Mouse (Mus musculus) neural tube, embryonic 14.5 days (tissue): ENCODE measurements at regions not wholly inside any gene's neighbourhood (a gene's known extent, or its start where the extent isn't known, plus 50 kb on each side); places are given as distances from the start of the nearest gene placed in this dataset.
A peak's percentile ranks its signal among the peaks of the same experiment; 100 is the strongest.

Experiments used
- ATAC-seq: fragments of 200-750 bp; cut with Nextera tagmentation; 2 replicates; pipeline ENCODE4 v1.8.0; 2017; ENCODE audit warnings: low read depth, mild to moderate bottlenecking, moderate TSS enrichment, moderate library complexity
- H3K27ac ChIP-seq: fragments of 300-500 bp; sonication (generic); 2 replicates; pipeline ENCODE4 v1.5.1; 2014; ENCODE audit warnings: low read depth, mild to moderate bottlenecking, control low read depth, low read length, moderate library complexity, mixed read lengths
- H3K27me3 ChIP-seq: fragments of 300-500 bp; sonication (generic); 2 replicates; pipeline ENCODE4 v1.6.1; 2014; ENCODE audit warnings: low read length; ENCODE audit not compliant: control insufficient read depth, insufficient read depth
- H3K36me3 ChIP-seq: fragments of 300-500 bp; sonication (generic); 2 replicates; pipeline ENCODE4 v1.6.1; 2014; ENCODE audit warnings: low read length, mixed read lengths; ENCODE audit not compliant: control insufficient read depth, insufficient read depth
- H3K4me1 ChIP-seq: fragments of 300-500 bp; sonication (generic); 2 replicates; pipeline ENCODE4 v1.6.1; 2014; ENCODE audit warnings: low read length; ENCODE audit not compliant: control insufficient read depth, insufficient read depth
- H3K4me2 ChIP-seq: fragments of 300-500 bp; sonication (generic); 2 replicates; pipeline ENCODE4 v1.6.1; 2014; ENCODE audit warnings: mild to moderate bottlenecking, low read depth, low read length, control low read depth
- H3K4me3 ChIP-seq: fragments of 300-500 bp; sonication (generic); 2 replicates; pipeline ENCODE4 v1.5.1; 2014; ENCODE audit warnings: low read depth, low read length, control low read depth, mixed read lengths
- H3K9ac ChIP-seq: fragments of 300-500 bp; sonication (generic); replicated peaks from 2 replicates; pipeline ENCODE4 v1.6.1; 2014; ENCODE audit warnings: low read depth, mild to moderate bottlenecking, control low read depth, low read length, mixed read lengths
- H3K9me3 ChIP-seq: fragments of 300-500 bp; sonication (generic); 2 replicates; pipeline ENCODE4 v1.6.1; 2016; ENCODE audit warnings: low read length; ENCODE audit not compliant: control insufficient read depth
- WGBS: fragments of 180-500 bp; shearing (Covaris S2); extraction: QIAGEN DNeasy Blood & Tissue Kit; methylation state at CpG from one replicate; pipeline ENCODE4 v1.1.7; 2014; 5-methylcytosine and 5-hydroxymethylcytosine counted together

GRCm38 (mm10) chr1:88752332-88752731 lies 50.3 kb upstream of the Arl4c start:
- Histone ChIP-seq H3K9me3 (no peaks in the 10 kb centered on the region), H3K4me3 (no peak overlapping the region), H3K4me1 (peaks cover 6% of the 10 kb centered on the region; the same call in 1 of the 2 replicates), H3K36me3 (no peaks in the 10 kb centered on the region), H3K27me3 (no peaks in the 10 kb centered on the region), H3K9ac (no peak overlapping the region), H3K27ac (no peak overlapping the region), H3K4me2 (no peak overlapping the region)
- ATAC-seq = peak; percentile 60; the same call in 1 of the 2 replicates
- WGBS = 3% methylated on average over 5 of the region's 5 CpGs

- H3K27me3 ChIP-seq = no peaks in the 10 kb centered on the region
- no peaks in the 10 kb centered on the region for H3K36me3 ChIP-seq
- H3K4me2 ChIP-seq = no peak overlapping the region
- no peak; the same call in 1 of the 2 replicates for ATAC-seq
- no peak overlapping the region for H3K4me3 ChIP-seq
- no peaks in the 10 kb centered on the region for H3K9me3 ChIP-seq
- 69% methylated on average over 7 of the region's 7 CpGs for WGBS
- H3K4me1 ChIP-seq = peaks cover 6% of the 10 kb centered on the region; the same call in 1 of the 2 replicates
- H3K9ac ChIP-seq = no peak overlapping the region
- H3K27ac ChIP-seq = peak overlapping the region; percentile 58; the same call in 1 of the 2 replicates
Measured at GRCm38 (mm10) chr1:88756658-88757057, 54.6 kb upstream of the Arl4c start.

- Histone ChIP-seq H3K27ac (peak overlapping the region; percentile 58; the same call in 1 of the 2 replicates), H3K9me3 (no peaks in the 10 kb centered on the region), H3K36me3 (no peaks in the 10 kb centered on the region), H3K27me3 (no peaks in the 10 kb centered on the region), H3K4me1 (peaks cover 3% of the 10 kb centered on the region; the same call in 1 of the 2 replicates), H3K4me2 (no peak overlapping the region), H3K9ac (no peak overlapping the region), H3K4me3 (no peak overlapping the region)
- no peak; the same call in 1 of the 2 replicates for ATAC-seq
- WGBS = 34% methylated on average over 7 of the region's 7 CpGs
Measured at GRCm38 (mm10) chr1:88757162-88757561, 55.1 kb upstream of the Arl4c start.

GRCm38 (mm10) chr1:88757746-88758145 lies 55.7 kb upstream of the Arl4c start:
- 28% methylated on average over 3 of the region's 3 CpGs for WGBS
- H3K36me3 ChIP-seq = no peaks in the 10 kb centered on the region
- H3K9me3 ChIP-seq = no peaks in the 10 kb centered on the region
- H3K27me3 ChIP-seq = no peaks in the 10 kb centered on the region
- H3K9ac ChIP-seq = no peak overlapping the region
- no peak overlapping the region for H3K4me2 ChIP-seq
- peak overlapping the region; percentile 58; the same call in 1 of the 2 replicates for H3K27ac ChIP-seq
- H3K4me1 ChIP-seq = no peaks in the 10 kb centered on the region; the same call in 1 of the 2 replicates
- no peak for ATAC-seq
- H3K4me3 ChIP-seq = no peak overlapping the region

GRCm38 (mm10) chr1:88760643-88761042 lies 58.6 kb upstream of the Arl4c start:
- Histone ChIP-seq H3K27ac (no peak overlapping the region), H3K4me3 (no peak overlapping the region), H3K9ac (no peak overlapping the region), H3K36me3 (no peaks in the 10 kb centered on the region), H3K4me1 (no peaks in the 10 kb centered on the region; the same call in 1 of the 2 replicates), H3K9me3 (no peaks in the 10 kb centered on the region), H3K4me2 (no peak overlapping the region), H3K27me3 (no peaks in the 10 kb centered on the region)
- WGBS = 75% methylated on average over 11 of the region's 11 CpGs
- ATAC-seq = no peak

- Histone ChIP-seq H3K9me3 (no peaks in the 10 kb centered on the region), H3K4me2 (no peak overlapping the region), H3K36me3 (no peaks in the 10 kb centered on the region), H3K27ac (no peak overlapping the region), H3K27me3 (no peaks in the 10 kb centered on the region), H3K9ac (no peak overlapping the region), H3K4me1 (no peaks in the 10 kb centered on the region; the same call in 1 of the 2 replicates), H3K4me3 (no peak overlapping the region)
- WGBS = 78% methylated on average over 6 of the region's 6 CpGs
- ATAC-seq = no peak
Measured at GRCm38 (mm10) chr1:88761121-88761520, 59.1 kb upstream of the Arl4c start.

- 49% methylated on average over 6 of the region's 6 CpGs for WGBS
- ATAC-seq = no peak
- H3K9me3 ChIP-seq = no peaks in the 10 kb centered on the region
- H3K27ac ChIP-seq = no peak overlapping the region
- no peaks in the 10 kb centered on the region for H3K27me3 ChIP-seq
- no peak overlapping the region for H3K4me3 ChIP-seq
- H3K4me1 ChIP-seq = no peaks in the 10 kb centered on the region
- no peak overlapping the region for H3K9ac ChIP-seq
- no peak overlapping the region for H3K4me2 ChIP-seq
- H3K36me3 ChIP-seq = no peaks in the 10 kb centered on the region
Measured at GRCm38 (mm10) chr1:88763725-88764364, 61.8 kb upstream of the Arl4c start.

- no peaks in the 10 kb centered on the region for H3K4me1 ChIP-seq
- WGBS = 100% methylated on average over 1 of the region's 1 CpGs
- H3K36me3 ChIP-seq = no peaks in the 10 kb centered on the region
- no peaks in the 10 kb centered on the region for H3K27me3 ChIP-seq
- no peak overlapping the region for H3K4me2 ChIP-seq
- H3K27ac ChIP-seq = no peak overlapping the region
- ATAC-seq = no peak
- H3K4me3 ChIP-seq = no peak overlapping the region
- no peak overlapping the region for H3K9ac ChIP-seq
- H3K9me3 ChIP-seq = no peaks in the 10 kb centered on the region
Measured at GRCm38 (mm10) chr1:88764478-88764877, 62.5 kb upstream of the Arl4c start.

- H3K4me3 ChIP-seq = no peak overlapping the region
- no peak overlapping the region for H3K27ac ChIP-seq
- no peak overlapping the region for H3K9ac ChIP-seq
- H3K36me3 ChIP-seq = no peaks in the 10 kb centered on the region
- no peaks in the 10 kb centered on the region for H3K4me1 ChIP-seq
- no peak for ATAC-seq
- no peaks in the 10 kb centered on the region for H3K9me3 ChIP-seq
- H3K27me3 ChIP-seq = no peaks in the 10 kb centered on the region
- no peak overlapping the region for H3K4me2 ChIP-seq
- 92% methylated on average over 5 of the region's 5 CpGs for WGBS
Measured at GRCm38 (mm10) chr1:88777009-88777408, 75.0 kb upstream of the Arl4c start.
